Mouse (Mus musculus): ENCODE results near the gene Ccser1.

DNA sequence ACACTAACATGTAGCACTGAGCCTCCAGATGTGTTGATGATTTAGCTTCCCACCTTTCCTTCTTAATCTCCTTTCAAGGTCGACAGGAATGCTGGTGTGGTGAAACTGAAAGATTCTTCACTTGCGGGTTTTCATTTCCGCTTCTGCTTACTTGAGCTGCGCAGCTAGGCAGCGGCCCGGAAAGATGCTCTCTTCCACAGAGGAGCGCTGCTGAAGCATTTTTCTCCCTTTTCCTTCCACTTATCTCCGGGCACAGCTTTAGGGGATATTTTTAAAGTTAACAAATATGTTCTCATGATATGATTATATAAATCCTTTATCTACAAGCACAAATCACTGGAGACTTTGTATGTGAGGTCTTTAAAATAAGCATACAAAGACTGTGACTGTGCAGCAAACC, 587.0 kb downstream of the Ccser1 start:
- TF ChIP-seq POLR2A (IDR thresholded peaks at IDR 0.05; ENCODE audit: insufficient read depth, low read depth, low read length) (no peak), CTCF (IDR thresholded peaks at IDR 0.05; ENCODE audit: insufficient read depth, low read depth, low read length) (no peak)
